Mouse (Mus musculus) activated CD4-positive, CD25-positive, alpha-beta regulatory T cell, adult 4 months (primary cell): ENCODE measurements around the gene Tmem238. TPM values are rescaled to one million over a fixed set of nuclear protein-coding genes. Genes with fewer than 3 reads are reported as not detected.

Source experiments
- ATAC-seq: one replicate; pipeline ENCODE4 v1.8.0; 2017
- polyA plus RNA-seq, 2 experiments: library from polyadenylated mRNA; unstranded; fragments of 100-300 nt; shearing (Covaris generic); gene quantifications; one replicate each; pipeline ENCODE4 v1.2.1; 2017

Tmem238 gene
- polyA plus RNA-seq, 2 experiments from 2014 or later: 1.2 TPM; not detected in 1

GRCm38 (mm10) chr7:4792278-4793212 lies 3.1 kb upstream of the Tmem238 start, which contains the start of gene Rpl28:
Gene Rpl28, plus strand, starts transcription at chr7:4792874.
- peak; percentile 92 for ATAC-seq

DNA sequence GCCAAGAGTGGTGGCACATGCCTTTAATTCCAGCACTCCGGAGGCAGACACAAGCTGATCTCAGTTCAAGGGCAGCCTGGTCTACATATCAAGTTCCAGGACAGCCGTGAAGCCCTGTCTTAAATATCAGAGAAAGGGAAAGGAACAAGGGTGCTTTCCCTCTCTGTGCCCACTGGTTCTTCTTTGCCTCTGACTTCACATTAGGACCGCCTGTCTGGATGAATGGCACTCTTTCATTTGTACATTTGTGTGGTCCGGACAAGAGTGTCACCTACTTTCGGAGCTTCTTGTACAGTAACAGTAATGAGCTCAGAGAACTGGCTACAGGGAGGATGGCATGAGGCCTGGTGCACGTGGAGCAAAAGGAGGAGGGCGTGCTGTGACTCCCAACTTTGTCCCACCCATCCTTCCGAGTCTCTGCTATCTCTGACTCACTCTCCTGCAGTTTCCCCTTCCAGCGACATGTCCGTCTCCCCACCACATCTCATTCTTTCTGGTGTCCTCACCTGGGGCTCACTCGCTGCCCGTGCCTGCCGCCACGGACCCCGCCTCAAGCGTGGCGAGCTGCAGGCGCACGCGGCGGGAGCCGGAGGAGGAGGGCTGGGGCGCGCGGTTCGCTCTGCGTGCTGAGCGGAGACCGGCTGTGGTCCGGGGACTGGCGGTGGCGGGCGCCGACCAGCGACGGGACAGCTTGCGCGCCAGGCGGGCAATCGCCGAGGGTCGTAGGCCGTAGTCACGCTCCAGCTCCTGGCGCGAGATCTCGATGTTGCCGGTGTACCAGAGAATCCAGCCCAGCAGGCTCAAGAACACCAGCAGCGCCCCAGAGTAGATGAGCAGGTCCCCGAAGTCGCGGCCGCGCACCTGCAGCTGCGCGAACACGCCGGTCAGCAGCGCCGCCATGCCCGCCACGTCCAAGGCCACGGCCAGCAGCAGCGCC lies 689 bp downstream of the Tmem238 start:
- ATAC-seq: no peak

- ATAC-seq: no peak
Observed at GRCm38 (mm10) chr7:4783667-4784268, 5.7 kb downstream of the Tmem238 start.

- ATAC-seq: no peak
Observed at GRCm38 (mm10) chr7:4782759-4783158, 6.7 kb downstream of the Tmem238 start, which contains the start of the genes Il11 and Tmem190. Gene Il11, minus strand, starts transcription at chr7:4782859. Gene Tmem190, plus strand, starts transcription at chr7:4782937.

DNA sequence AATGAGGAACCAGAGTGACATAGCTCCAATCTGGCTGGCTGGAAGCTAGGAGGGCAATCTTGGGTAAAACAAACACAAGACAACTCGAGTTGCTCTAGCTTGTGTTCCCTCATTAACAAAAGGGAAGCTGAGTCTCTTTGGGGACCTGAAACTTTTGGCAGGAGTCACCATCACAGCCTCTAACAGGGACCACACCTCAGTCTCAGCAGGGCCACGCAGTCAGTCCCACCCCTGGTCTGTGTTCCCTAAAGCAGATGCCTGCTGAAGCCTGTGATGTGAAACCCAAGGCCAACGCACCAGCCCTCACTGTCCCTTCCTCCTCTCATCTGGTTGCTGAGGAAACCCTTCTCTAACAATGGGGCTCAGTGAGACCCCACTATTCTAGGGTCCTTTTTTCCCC lies 7.3 kb downstream of the Tmem238 start:
- ATAC-seq: no peak

- no peak for ATAC-seq
Observed at GRCm38 (mm10) chr7:4779921-4780320, 9.5 kb downstream of the Tmem238 start.

GRCm38 (mm10) chr7:4777851-4778637 lies 11.4 kb downstream of the Tmem238 start:
- ATAC-seq: no peak

- ATAC-seq: peak; percentile 32
Observed at GRCm38 (mm10) chr7:4776861-4777830, 12.3 kb downstream of the Tmem238 start.

DNA sequence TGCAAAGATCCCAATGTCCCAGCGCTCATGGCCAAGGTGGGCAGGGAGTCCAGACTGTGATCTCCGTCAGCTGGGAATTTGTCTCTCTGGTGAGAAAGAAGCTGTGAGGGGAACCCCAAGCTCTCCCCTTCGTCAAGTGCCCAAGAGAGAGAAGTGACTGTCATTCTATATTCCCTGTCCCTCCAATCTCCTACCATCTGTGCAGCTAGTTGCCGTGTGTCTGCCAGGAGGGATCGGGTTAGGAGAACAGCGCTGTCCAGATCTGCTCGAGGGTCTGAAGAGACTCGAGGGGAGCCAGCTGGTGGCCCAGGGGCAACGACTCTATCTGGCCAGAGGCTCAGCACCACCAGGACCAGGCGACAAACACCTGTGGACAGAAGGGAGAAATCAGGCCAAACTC lies 13.3 kb downstream of the Tmem238 start:
- no peak for ATAC-seq

DNA sequence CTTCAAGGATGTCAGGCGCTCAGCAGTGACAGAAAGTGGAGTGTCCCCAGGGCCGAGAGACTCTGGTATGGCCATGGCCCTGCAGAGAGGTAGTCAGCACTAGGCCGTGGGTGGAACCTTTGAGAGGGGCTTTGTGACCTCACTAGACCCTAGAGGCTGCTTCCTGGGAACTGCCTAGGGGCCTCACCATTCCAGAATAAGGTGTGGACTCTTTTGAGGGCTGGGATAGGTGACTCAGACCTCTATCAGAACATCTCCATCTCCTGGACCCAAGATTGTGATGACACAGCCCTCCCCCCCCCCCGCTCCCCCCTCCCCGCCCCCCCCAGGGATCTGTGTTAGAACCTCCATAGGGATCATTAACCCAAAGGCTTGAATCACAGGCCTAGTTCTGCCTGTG lies 18.3 kb downstream of the Tmem238 start, which contains the start of gene Fam71e2:
Gene Fam71e2 (minus strand): TSS at position 101 of the 400 bp plus-strand sequence.
- no peak for ATAC-seq

GRCm38 (mm10) chr7:4764946-4765710 lies 24.3 kb downstream of the Tmem238 start:
- ATAC-seq: no peak

GRCm38 (mm10) chr7:4759670-4760069 lies 29.8 kb downstream of the Tmem238 start:
- ATAC-seq: no peak

DNA sequence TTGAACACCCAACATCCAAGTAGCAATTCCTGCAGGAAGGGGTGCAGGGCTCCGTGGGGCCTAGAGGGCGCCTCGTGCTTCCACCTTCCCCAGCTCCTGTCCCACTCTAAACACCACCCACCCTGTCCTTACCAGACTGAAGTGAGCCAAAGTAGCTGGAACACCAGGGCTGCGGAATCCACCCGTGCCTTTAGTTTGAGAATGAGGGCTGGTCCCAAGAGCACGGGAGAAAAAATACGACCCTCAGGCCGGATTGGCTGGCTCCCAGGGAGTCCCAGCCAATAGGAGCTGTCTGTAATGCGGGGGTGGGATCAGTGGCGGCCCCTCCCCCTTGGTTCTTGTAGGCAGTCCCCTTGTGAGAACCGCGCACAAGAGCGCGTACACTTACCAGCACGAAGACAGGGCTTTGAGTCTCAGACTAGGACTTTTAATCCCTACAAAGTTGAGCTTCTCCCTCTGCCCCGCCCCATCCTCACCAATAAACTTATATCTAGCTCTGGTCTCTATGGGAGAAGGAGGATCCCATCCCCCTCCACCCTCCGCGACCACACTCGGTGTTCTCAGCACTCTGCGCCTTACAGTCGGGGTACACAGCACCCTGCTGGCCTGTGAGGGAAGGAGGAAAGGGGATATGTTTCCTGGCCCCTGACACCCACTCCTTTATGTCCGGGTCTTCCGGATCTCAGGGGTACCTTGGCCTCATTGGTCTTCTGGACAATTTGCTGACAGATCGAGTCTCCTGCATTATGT lies 36.5 kb downstream of the Tmem238 start, which contains the start of gene Cox6b2:
Gene Cox6b2 (minus strand): TSS at position 274 of the 750 bp plus-strand sequence.
- ATAC-seq: peak; percentile 28

DNA sequence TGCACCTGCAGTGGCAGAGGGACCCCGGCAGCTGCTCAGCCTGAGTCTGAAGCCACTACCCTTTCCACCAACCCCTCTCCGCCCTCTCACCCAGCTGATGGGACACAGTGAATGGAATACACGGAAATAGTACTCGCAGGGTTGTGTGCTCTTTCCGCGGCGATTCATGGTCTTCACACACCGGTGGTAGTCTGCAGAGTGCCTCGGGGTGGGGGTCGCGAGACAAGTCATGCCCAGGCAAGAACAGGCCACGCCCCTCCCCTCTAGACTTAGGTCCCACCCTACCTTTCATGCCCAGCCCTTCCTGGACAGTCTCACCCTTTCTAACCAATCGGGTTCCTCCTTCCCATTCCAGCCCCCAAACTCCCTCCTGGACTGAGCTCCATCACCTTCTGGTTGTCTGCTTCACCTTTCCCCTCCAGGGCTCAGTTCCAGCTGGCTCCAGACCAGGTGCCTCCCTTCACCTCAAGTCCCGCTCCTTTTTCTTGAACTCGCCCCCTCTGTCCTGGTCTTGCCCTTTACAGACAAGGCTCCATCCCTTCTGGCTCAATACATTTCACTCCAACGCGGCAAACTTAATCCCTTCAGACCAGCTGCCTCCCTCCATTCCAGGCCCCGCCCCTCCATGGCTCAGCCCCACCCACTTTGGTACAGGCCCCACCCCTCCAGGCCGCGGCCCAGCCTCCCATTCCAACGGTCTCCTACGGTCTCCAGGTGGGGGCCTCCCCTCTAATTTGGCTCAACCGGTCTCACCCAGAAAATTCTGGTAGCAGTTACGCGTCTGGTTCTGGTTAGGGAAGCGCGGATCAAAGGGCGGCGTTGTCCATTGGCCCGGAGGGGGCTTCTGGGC lies 37.3 kb downstream of the Tmem238 start:
- ATAC-seq: no peak

DNA sequence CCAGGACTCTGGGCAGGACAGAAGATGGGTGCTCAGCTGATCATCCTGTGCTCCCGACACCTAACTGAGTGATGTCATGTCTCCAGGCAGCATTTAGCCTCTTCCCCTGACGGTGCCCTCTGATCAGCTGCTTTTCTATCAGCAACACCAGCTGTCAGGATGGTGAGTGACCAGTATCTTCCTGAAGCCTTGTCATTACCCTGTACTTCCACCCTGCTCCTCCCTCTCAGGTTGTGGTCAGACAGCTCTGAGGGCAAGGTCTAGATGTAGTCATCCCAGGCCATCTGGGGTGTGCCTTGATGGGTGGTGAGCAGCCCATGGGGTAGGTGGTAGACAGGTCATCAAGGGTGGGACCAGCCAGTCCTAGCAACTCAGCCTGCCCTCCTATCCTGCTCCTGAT lies 40.3 kb downstream of the Tmem238 start:
- ATAC-seq: no peak

- ATAC-seq: no peak
Observed at GRCm38 (mm10) chr7:4748321-4748720, 41.1 kb downstream of the Tmem238 start.

GRCm38 (mm10) chr7:4747156-4747899 lies 42.1 kb downstream of the Tmem238 start:
- ATAC-seq: no peak
